Mouse (Mus musculus): ENCODE measurements around the gene Sfi1.
"Not testable (repeated sequence)": the region's sequence is repeated elsewhere in the genome, so short reads cannot be mapped to it uniquely, and the experiment has no call there.

Sfi1 gene

DNA sequence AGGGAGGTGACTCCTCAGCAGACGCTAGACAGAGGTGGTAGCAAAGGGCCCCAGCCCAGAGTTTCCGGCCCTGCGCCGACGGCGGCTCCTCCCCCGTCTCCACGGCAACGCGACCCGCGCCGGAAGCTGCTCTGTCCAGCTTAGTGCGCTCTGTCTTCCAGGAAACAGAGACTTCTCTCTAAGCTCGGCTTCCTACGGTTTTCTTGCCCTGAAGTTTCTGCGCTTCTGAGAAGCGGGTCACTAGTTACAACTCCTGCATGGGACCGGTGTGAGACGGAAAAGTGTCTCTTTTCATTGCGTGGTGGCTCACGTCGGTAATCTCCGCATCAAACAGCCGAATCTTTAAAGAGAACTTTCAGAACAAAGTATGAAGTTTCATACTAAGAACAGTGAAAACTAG lies at the start of gene Sfi1:
TSS of gene Sfi1 (minus strand) at position 101 of the 400 bp plus-strand sequence.
- no peak for DNase-seq (ENCODE audit: low spot score in 2 of 2)

- no peak for DNase-seq (ENCODE audit: low spot score in 2 of 2)
Measured at GRCm38 (mm10) chr11:3242395-3242794, 49.1 kb upstream of the Sfi1 start.

- DNase-seq (ENCODE audit: low spot score in 2 of 2): no peak
Measured at GRCm38 (mm10) chr11:3235277-3235676, 42.0 kb upstream of the Sfi1 start.

DNA sequence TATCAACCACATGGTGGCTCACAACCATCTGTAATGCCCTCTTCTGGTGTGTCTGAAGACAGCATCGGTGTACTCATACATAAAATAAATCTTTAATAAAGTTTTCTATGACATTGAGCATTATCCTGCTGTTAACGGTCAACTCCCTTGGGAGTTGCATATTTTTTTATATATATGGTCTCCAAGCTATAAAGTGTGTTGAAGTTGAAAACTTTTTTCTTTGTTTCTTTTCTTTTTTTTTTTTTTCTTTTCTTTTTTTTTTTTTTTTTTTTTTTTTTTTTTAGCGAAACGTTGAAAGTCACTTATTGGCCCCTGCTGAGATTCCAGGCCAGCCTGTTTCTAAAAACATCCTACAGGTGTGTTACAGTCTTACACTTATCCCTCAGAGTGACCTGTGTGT lies 40.4 kb upstream of the Sfi1 start:
- DNase-seq (ENCODE audit: low spot score in 2 of 2): no peak

DNA sequence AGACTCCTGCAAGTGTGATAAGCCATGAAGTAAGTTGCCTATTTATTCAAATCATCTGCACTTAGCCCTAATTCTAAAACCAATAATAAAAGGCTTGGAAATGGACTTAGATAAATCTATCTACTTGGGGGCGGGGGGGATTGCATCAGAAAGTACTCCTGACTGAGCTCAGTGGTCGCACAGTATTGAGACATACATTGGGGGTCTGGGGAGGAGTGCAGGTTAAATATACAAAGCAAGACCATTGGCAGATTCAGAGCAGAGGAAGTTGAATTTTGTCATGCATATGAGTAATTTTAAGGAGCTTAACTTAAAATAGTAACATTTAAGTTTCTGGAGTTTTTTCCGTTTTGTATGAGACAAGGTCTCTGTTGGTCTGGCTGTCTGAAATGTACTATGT lies 39.0 kb upstream of the Sfi1 start:
- no peak for DNase-seq (ENCODE audit: low spot score in 2 of 2)

DNA sequence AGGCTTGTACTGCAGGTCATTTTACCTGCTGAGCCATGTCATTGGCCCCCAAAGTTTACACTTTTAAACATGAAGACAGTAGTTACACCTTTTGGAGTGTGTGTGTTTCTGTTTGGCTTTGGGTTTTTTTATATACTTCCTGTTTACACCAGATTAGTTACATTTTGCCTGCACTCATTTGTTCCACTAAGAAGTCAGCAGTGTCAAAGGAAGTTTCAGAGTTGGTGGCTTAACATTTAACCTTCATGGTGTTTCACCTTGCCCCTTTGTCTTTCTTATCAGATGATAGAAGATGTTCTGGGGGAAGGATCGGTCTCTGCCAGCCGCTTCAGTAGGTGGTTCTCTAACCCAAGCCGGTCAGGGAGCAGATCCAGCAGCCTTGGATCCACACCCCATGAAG lies 33.9 kb upstream of the Sfi1 start:
- DNase-seq (ENCODE audit: low spot score in 2 of 2): no peak

DNA sequence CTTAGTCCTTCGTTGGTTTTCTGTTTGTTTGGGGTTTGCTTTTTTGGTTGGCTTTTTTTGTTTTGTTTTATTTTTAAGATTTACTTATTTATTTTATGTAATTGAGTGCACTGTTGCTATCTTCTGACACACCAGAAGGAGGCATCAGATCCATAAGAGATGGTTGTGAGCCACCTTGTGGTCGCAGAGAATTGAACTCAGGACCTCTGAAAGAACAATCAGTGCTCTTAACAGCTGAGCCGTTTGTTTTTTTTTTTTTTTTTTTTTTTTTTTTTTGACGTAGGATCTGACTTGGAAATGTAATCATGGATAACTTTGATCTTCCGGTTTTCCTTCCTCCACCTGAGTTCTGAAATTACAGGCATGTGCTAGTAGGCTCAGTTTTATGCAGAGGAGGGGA lies 29.8 kb upstream of the Sfi1 start:
- no peak for DNase-seq (ENCODE audit: low spot score in 2 of 2)

DNA sequence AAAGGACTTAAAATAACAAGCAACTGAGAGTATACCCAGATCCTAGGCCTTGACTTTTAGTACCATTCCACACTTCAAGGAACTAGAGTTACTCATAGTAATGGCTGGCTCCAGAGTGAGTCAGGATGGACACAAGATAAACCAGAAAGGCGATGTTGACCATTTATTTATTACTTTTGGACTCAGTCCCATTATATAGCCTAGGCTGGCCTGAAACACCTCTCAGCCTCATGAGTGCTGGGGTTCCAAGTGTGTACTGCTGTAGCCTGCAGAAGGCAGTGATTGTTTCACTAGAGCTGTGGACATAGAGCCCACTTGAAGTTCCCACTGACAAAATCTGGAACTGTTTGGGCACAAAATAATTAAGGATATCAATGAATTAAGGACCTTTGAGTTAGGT lies 19.3 kb upstream of the Sfi1 start:
- DNase-seq (ENCODE audit: low spot score in 2 of 2): no peak

DNA sequence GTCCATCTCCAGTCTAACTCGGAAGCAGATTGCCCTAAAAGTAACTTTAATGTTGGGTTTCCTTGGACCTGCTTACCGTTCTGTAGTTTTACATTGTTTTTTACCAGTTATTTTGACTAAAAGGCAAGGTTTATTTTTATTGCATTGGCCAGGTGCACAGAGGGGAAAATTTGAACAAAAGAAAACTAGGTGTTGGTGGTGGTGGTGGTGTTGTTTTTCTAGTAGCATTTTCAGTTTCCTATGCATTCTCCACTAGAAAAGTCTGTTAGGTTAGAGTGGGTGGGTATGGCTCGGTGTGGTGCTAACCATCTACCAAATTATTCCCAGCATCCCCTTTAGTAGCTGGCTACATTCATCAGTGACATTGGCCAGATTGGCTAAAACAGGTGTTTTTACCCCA lies 13.5 kb upstream of the Sfi1 start:
- no peak for DNase-seq (ENCODE audit: low spot score in 2 of 2)

DNA sequence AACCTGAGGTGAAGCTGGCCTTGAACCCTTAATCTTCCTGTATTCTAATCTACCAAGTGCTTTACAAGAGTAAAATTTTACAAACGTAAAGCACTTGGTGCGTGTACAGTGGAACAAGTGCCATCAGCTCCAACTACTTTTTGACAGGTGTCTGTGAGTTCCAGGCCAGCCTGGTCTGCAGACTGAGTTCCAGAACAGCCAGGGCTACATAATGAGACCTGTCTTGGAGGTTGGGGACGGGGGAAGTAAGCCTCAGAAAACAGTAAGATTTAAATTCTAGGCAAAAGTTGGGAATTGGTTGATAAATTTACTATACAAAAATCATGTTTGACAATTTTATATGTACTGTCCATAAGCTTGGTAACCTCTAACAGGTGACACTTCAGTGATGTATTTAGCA lies 11.9 kb upstream of the Sfi1 start:
- no peak for DNase-seq (ENCODE audit: low spot score in 2 of 2)

- DNase-seq (ENCODE audit: low spot score in 2 of 2): no peak
Measured at GRCm38 (mm10) chr11:3203771-3204170, 10.5 kb upstream of the Sfi1 start.

- peak; percentile 38 to 39 for DNase-seq (ENCODE audit: low spot score in 2 of 2)
Measured at GRCm38 (mm10) chr11:3202781-3203441, 9.6 kb upstream of the Sfi1 start.

DNA sequence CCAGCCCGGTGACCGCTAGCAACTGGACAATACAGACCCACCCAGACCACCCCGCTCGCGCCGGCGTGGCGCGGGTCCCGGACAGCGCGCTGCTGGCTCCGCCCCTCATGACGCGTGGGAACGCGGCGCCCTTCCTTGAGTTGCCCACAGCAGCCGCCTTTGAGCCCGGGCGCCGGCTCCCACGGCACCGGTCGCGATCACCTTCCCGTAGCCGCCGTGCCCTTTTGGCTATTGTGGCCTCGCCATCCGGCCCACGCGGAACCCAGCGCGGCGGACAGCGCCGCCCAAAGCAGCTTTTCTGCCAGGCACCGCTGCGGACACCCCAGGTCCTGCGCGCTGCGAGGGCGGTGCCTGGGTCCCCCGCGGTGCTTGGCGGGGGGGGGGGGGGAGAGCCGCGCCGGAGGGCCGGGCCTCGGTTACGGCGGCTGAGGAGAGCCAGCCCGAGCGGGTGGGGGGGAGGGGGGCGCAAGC lies 9.0 kb upstream of the Sfi1 start, which contains the start of gene Eif4enif1:
TSS of gene Eif4enif1 (plus strand) at position 162 of the 471 bp plus-strand sequence.
- peak; percentile 90 to 94 for DNase-seq (ENCODE audit: low spot score in 2 of 2)

DNA sequence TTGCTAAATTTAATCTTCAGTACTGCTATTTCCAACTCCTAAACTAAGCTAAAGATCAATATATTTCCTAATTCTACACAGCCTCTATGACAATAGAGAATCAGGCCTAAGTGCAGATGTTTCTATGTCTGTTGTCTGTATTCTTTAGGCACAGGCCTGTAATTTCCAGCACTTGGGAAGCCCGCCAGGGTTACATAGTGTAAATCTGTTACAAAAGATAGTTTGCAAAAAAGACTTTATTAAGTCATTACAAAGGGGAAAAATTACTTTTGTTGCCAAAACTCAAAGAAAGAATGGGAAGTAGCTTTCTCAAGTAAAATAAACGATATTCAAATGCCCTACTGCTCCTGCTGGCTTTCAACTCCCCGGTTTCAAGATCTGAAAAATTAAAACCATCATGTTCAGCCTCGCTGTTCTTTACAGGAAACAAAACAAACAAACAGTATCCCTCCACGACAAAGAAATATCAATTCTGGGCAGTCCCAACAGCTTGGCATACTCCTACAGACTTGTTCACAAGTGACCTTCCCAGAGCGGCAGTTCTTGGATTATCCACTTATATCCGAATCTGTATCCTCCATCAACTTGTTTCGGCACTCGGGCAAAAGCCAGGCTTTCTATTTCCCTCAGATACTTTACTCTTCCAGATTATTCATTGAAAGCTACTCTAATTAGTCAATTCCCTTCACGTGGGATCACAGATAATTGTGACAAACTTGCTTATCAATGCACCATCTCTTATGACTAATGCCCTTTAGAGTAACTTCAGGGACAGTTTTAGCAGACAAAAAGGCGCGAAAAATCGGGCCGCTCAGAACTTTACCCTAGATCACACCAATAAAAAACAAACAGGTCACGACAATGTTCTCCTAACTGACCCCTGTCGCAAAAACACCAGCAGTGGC lies 8.3 kb upstream of the Sfi1 start:
- peak in 1 of 2 experiments; percentile 12 for DNase-seq (ENCODE audit: low spot score in 2 of 2)

DNA sequence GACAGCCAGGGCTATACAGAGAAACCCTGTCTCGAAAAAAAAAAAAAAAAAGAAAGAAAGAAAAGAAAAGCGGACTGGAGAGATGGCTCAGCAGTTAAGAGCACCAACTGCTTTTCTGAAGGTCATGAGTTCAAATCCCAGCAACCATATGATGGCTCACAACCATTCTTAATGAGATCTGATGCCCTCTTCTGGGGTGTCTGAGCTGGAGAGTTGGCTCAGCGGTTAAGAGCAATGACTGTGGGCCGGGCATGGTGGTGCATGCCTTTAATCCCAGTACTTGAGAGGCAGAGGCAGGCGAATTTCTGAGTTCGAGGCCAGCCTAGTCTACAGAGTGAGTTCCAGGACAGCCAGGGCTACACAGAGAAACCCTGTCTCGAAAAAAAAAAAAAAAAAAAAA lies 7.4 kb upstream of the Sfi1 start:
- DNase-seq (ENCODE audit: low spot score in 2 of 2): not testable (repeated sequence)

DNA sequence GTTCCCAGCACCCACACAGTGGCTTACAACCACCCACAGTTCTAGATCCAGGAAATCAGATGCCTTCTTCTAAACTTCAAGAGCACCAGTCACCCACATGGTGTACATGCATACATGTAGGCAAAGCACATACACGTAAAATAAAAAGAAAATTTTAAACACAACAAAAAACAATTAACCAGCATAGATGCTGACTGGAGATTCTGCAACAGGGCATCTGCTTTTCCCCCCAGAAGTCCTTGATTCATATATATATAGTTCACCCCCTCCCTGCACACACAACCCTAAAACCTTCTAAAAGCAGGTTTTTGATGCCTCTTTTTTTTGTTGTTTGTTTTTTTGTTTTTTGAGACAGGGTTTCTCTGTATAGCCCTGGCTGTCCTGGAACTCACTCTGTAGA lies 10.6 kb downstream of the Sfi1 start:
- DNase-seq (ENCODE audit: low spot score in 2 of 2): not testable (repeated sequence)

GRCm38 (mm10) chr11:3181971-3182370 lies 11.3 kb downstream of the Sfi1 start:
- DNase-seq (ENCODE audit: low spot score in 2 of 2): not testable (repeated sequence)

DNA sequence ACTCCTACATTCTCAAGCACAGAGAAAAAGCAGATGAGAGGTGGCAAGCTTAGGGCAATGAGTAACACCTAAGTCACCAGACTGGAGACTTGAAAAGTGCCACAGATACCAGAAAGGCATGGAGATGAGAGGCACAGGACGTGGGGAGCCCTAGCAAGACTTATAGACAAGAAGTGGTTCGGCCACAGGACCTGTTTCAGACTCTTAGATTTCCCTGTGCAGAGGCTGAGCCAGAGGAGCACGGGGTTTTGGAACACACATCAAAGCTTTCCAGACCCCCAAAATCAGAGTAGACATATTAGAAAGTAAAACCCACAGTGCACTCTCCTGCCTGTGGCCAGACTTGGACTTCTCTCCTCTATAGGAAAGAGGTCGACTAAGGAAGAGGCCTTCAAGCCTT lies 12.0 kb downstream of the Sfi1 start:
- DNase-seq (ENCODE audit: low spot score in 2 of 2): peak; percentile 75 to 79

DNA sequence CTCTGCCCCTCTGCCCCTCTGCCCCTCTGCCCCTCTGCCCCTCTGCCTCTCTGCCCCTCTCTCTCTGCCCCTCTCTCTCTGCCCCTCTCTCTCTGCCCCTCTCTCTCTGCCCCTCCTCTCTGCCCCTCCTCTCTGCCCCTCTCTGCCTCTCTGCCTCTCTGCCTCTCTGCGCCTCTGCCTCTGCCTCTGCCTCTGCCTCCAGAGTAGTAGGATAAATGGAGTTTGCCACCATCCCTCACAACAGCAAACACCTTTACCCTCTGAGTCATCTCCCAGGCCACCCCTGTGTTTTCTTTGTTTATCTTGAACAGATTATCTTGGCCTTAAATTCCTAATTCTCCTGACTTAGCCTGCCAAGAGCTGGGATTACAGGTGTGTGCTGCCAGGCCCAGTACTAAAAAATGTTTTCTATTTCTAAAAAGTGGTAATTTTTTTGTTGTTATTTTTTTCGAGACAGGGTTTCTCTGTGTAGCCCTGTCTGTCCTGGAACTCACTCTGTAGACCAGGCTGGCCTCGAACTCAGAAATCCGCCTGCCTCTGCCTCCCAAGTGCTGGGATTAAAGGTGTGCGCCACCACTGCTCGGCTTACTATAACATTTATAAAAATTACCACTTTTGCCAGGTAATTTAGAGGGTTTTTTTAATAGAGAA lies 12.6 kb downstream of the Sfi1 start:
- DNase-seq (ENCODE audit: low spot score in 2 of 2): peak in 1 of 2 experiments; percentile 23

- DNase-seq (ENCODE audit: low spot score in 2 of 2): peak; percentile 55
Measured at GRCm38 (mm10) chr11:3179726-3180092, 13.6 kb downstream of the Sfi1 start.

GRCm38 (mm10) chr11:3178968-3179725 lies 14.1 kb downstream of the Sfi1 start:
- DNase-seq (ENCODE audit: low spot score in 2 of 2): not testable (repeated sequence)
